Comparison of ENCODE assay signal across 8 mouse cellular contexts in the genomic region with DNA sequence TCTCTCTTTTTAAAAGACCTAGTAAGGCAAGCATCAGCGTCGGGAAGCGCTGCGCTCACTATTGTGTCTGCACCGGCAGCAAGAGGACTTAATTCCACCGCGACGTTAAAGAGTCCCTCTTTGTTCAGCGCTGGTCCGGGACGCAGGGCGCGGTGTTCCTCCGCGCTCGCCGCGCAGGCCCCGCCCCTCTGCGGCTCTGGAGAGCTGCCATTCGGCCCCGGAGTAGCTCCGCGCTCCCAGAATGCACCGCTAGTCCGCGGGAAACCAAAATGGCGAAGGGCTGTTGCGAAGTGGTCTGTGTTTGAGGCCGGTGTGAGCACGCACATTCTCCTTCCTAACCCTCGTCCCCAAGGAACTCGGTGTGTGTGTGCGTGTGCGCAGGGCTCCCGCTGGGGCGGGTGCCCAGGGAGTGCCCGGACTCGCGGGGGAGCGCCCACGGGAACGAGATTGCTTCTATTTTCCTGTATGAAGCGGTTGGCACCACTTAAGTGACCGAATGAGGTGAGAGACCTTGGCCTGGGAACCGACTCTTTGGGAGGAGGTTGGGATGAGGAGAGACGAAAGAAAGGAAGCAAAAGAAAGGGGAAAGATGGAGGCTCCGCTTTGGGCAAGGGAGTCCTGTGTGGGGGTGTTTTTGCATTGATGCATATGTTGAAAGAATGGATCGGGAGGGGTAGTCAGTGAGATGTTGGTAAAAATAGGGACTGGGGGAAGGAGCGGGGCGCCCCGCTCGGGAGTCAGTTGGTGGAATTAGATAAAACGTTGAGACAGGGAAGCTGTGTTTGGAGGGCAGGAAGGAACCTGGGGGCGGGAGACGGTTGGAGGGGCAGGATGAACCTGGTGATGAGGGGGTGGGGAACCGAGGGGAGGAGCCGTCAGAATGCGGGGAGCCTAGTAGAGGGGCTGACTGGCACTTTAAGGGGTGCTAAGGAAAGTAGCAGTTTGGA. TPM values are rescaled to one million over a fixed set of nuclear protein-coding genes. Genes with fewer than 3 reads are reported as not detected.
A peak's percentile ranks its signal among the peaks of the same experiment; 100 is the strongest.
DNase-seq lines count a peak whose midpoint lies in the region; ATAC-seq and TF ChIP-seq lines count a peak whose summit lies in the region.

A gene (plus strand): TSS at position 210 of the 947 bp plus-strand sequence.

- intact Hi-C loops in heart, adult 2 months (cut with DNase I) = loop anchor here (1.0 to 5.0 kb wide), 3 partner anchors 63 to 203 kb away; a partner anchor contains a TSS

- TF ChIP-seq POLR2A in heart, adult 2 months (IDR thresholded peaks at IDR 0.05; ENCODE audit: insufficient read depth, low read depth, low read length) = peak; percentile 95

- H3K4me1 ChIP-seq in embryonic facial prominence, embryonic 14.5 days (ENCODE audit: control insufficient read depth, insufficient read depth, low read length) = no peaks in the 10 kb centered on the region
- no peaks in the 10 kb centered on the region; the same call in 1 of the 2 replicates for H3K4me1 ChIP-seq in heart, adult 2 months (ENCODE audit: control insufficient read depth, insufficient read depth, low read length)
- H3K4me1 ChIP-seq in limb, embryonic 13.5 days = peaks cover 12% of the 10 kb centered on the region
- peaks cover 9% of the 10 kb centered on the region; the same call in 1 of the 2 replicates for H3K4me1 ChIP-seq in midbrain, embryonic 16.5 days (ENCODE audit: control insufficient read depth, insufficient read depth, low read length)

- peak within 1 kb of the TSS; percentile 97 for H3K9ac ChIP-seq in embryonic facial prominence, embryonic 14.5 days (ENCODE audit: low read depth, low read length)
- H3K9ac ChIP-seq in heart, adult 2 months (ENCODE audit: low read depth, low read length) = peak within 1 kb of the TSS; percentile 93
- H3K9ac ChIP-seq in limb, embryonic 13.5 days = peak within 1 kb of the TSS; percentile 98
- H3K9ac ChIP-seq in midbrain, embryonic 16.5 days (ENCODE audit: low read depth, low read length) = peak within 1 kb of the TSS; percentile 98

- peak within 1 kb of the TSS; percentile 74 for H3K4me2 ChIP-seq in embryonic facial prominence, embryonic 14.5 days (ENCODE audit: low read depth, low read length)
- H3K4me2 ChIP-seq in limb, embryonic 13.5 days (replicated peaks) = peak within 1 kb of the TSS; percentile 71
- peak within 1 kb of the TSS; percentile 61 for H3K4me2 ChIP-seq in midbrain, embryonic 16.5 days (ENCODE audit: low read length)

- WGBS in embryonic facial prominence, embryonic 14.5 days = under 1% methylated on average over 57 of the region's 59 CpGs
- under 1% methylated on average over 59 of the region's 59 CpGs for WGBS in heart, adult 2 months
- WGBS in limb, embryonic 13.5 days = under 1% methylated on average over 59 of the region's 59 CpGs
- WGBS in midbrain, embryonic 16.5 days = under 1% methylated on average over 59 of the region's 59 CpGs

- 0 out of 2 replicates have a peak, but pooled peaks cover 6% of the 10 kb centered on the region for H3K9me3 ChIP-seq in embryonic facial prominence, embryonic 14.5 days (ENCODE audit: control insufficient read depth, low read length)
- H3K9me3 ChIP-seq in limb, embryonic 13.5 days = no peaks in the 10 kb centered on the region
- no peaks in the 10 kb centered on the region for H3K9me3 ChIP-seq in midbrain, embryonic 16.5 days (replicated peaks; ENCODE audit: control insufficient read depth, low read length, poor library complexity, severe bottlenecking)

- peak; percentile 48 for TF ChIP-seq CTCF in heart, adult 2 months (IDR thresholded peaks at IDR 0.05)

- peaks cover 4% of the 10 kb centered on the region for H3K79me2 ChIP-seq in heart, adult 2 months (replicated peaks; ENCODE audit: control insufficient read depth, insufficient read depth, low read length)

- ATAC-seq in embryonic facial prominence, embryonic 14.5 days (ENCODE audit: low read depth) = peak; percentile 95
- peak; percentile 94 for ATAC-seq in limb, embryonic 13.5 days (ENCODE audit: low FRiP score, low read depth)
- ATAC-seq in midbrain, embryonic 16.5 days = peak; percentile 96

- peaks cover 26% of the 10 kb centered on the region for H3K36me3 ChIP-seq in embryonic facial prominence, embryonic 14.5 days (ENCODE audit: control insufficient read depth, insufficient read depth, low read length)
- peaks cover 9% of the 10 kb centered on the region for H3K36me3 ChIP-seq in heart, adult 2 months (ENCODE audit: control insufficient read depth, insufficient read depth, low read length)
- peaks cover 25% of the 10 kb centered on the region for H3K36me3 ChIP-seq in limb, embryonic 13.5 days
- H3K36me3 ChIP-seq in midbrain, embryonic 16.5 days (ENCODE audit: control insufficient read depth, insufficient read depth, low read length) = peaks cover 8% of the 10 kb centered on the region; the same call in 1 of the 2 replicates

- no peaks in the 10 kb centered on the region for H3K27me3 ChIP-seq in embryonic facial prominence, embryonic 14.5 days (replicated peaks; ENCODE audit: control insufficient read depth, insufficient read depth, low read length)
- H3K27me3 ChIP-seq in heart, adult 2 months (ENCODE audit: control insufficient read depth, insufficient read depth, low read length) = no peaks in the 10 kb centered on the region
- no peaks in the 10 kb centered on the region for H3K27me3 ChIP-seq in limb, embryonic 13.5 days
- H3K27me3 ChIP-seq in midbrain, embryonic 16.5 days (ENCODE audit: control insufficient read depth, insufficient read depth, low read depth, low read length) = no peaks in the 10 kb centered on the region

- peak; percentile 95 for DNase-seq in 3T3-L1 (ENCODE audit: low read depth, low spot score)
- peak; percentile 91 to 92 for DNase-seq in adrenal gland, postnatal 4 days (ENCODE audit: low spot score in 2 of 2)
- peak; percentile 98 for DNase-seq in embryonic facial prominence, embryonic 14.5 days (ENCODE audit: low spot score)
- DNase-seq in heart, adult 2 months = peak; percentile 97 to 99
- peak; percentile 95 to 96 for DNase-seq in kidney, adult 8-10 months
- peak; percentile 92 to 97 for DNase-seq in spleen, postnatal 10 days (ENCODE audit: low spot score in 2 of 2)

- TF ChIP-seq EP300 in heart, adult 2 months (IDR thresholded peaks at IDR 0.05; ENCODE audit: insufficient read depth, low read depth, low read length) = peak; percentile 99

- peak within 1 kb of the TSS; percentile 94 for H3K27ac ChIP-seq in embryonic facial prominence, embryonic 14.5 days (replicated peaks; ENCODE audit: low read depth, low read length)
- peak within 1 kb of the TSS; percentile 95 for H3K27ac ChIP-seq in heart, adult 2 months
- H3K27ac ChIP-seq in limb, embryonic 13.5 days = peak within 1 kb of the TSS; percentile 94
- peak within 1 kb of the TSS; percentile 97 for H3K27ac ChIP-seq in midbrain, embryonic 16.5 days (ENCODE audit: low read length)

- H3K4me3 ChIP-seq in embryonic facial prominence, embryonic 14.5 days (ENCODE audit: low read depth, low read length) = peak within 1 kb of the TSS; percentile 83
- H3K4me3 ChIP-seq in heart, adult 2 months = peak within 1 kb of the TSS; percentile 100
- H3K4me3 ChIP-seq in limb, embryonic 13.5 days = peak within 1 kb of the TSS; percentile 96
- H3K4me3 ChIP-seq in midbrain, embryonic 16.5 days (ENCODE audit: low read depth, low read length) = peak within 1 kb of the TSS; percentile 53

RNA-seq across cellular contexts. Expression of the gene that starts here (rescaled TPM):
- total RNA-seq in adrenal gland, postnatal 4 days (2021) = 10 to 100 TPM; 45.8 to 47.8 TPM
- polyA plus RNA-seq in embryonic facial prominence, embryonic 14.5 days (2014; fragmentation: Nextera tagmentation; extraction: Ambion mirVana) = 84.3 and 86.2 TPM in 2 replicates
- 10 to 100 TPM; 10.7 to 12.2 TPM for total RNA-seq in heart, adult 2 months (2021)
- 5.8 and 11.9 TPM in 2 replicates for polyA plus RNA-seq in heart, adult 2 months (2012; rRNA removed)
- 142 and 159 TPM in 2 replicates for polyA plus RNA-seq in limb, embryonic 13.5 days (2015; fragmentation: Nextera tagmentation; extraction: Ambion mirVana)
- 92.4 and 99.5 TPM in 2 replicates for polyA plus RNA-seq in midbrain, embryonic 16.5 days (2015; fragmentation: Nextera tagmentation; extraction: Ambion mirVana)

Comparison
In these comparisons a context has a peak if more than half of its experiments do, and no peak if none do; other contexts are left out.
1. Peak in every context shown above with its lines: DNase-seq, ATAC-seq, H3K4me3 ChIP-seq and H3K27ac ChIP-seq.